Mouse (Mus musculus): ENCODE results near the gene Tex10.

- TF ChIP-seq CTCF (IDR thresholded peaks at IDR 0.05; ENCODE audit: extremely low read depth, insufficient read depth, insufficient read length, insufficient replicate concordance) (no peak), POLR2A (IDR thresholded peaks at IDR 0.05; ENCODE audit: low read depth, low read length) (no peak)
Measured at GRCm38 (mm10) chr4:48472052-48472791, 1.0 kb downstream of the Tex10 start.

Measured in spleen, adult 2 months (tissue).